Mouse (Mus musculus) common myeloid progenitor, adult 5-6 weeks (primary cell): ENCODE results near the gene Cpox. TPM values are rescaled to one million over a fixed set of nuclear protein-coding genes. Genes with fewer than 3 reads are reported as not detected.
"Not testable (repeated sequence)": the region's sequence is repeated elsewhere in the genome, so short reads cannot be mapped to it uniquely, and the experiment has no call there.

Experiments
- ATAC-seq: replicated peaks from 2 replicates; pipeline ENCODE4 v1.8.0; 2016; ENCODE audit warnings: low read depth, mild to moderate bottlenecking, moderate TSS enrichment, inconsistent platforms; ENCODE audit not compliant: poor library complexity, severe bottlenecking
- total RNA-seq: library from RNA; stranded (forward); fragments of 200-1000, 187-1606 nt; gene quantifications from 2 replicates; pipeline ENCODE4 v1.2.3, GENCODE M21; 2017

Cpox gene
- 57.3 and 76.1 TPM in 2 replicates for total RNA-seq

- peak; percentile 95 for ATAC-seq
Observed at GRCm38 (mm10) chr16:58669917-58670630, at the start of gene Cpox. Cpox (plus strand) TSS chr16:58670292.

GRCm38 (mm10) chr16:58622377-58622776 lies 47.7 kb upstream of the Cpox start:
- ATAC-seq = no peak

GRCm38 (mm10) chr16:58623114-58623513 lies 47.0 kb upstream of the Cpox start:
- no peak for ATAC-seq

- peak; percentile 81 for ATAC-seq
Observed at GRCm38 (mm10) chr16:58623944-58624343, 46.1 kb upstream of the Cpox start.

- ATAC-seq = no peak
Observed at GRCm38 (mm10) chr16:58627597-58628335, 42.3 kb upstream of the Cpox start.

- ATAC-seq = no peak
Observed at GRCm38 (mm10) chr16:58628336-58628680, 41.8 kb upstream of the Cpox start.

- no peak for ATAC-seq
Observed at GRCm38 (mm10) chr16:58628968-58629367, 41.1 kb upstream of the Cpox start.

GRCm38 (mm10) chr16:58629736-58630135 lies 40.4 kb upstream of the Cpox start:
- ATAC-seq = no peak

- ATAC-seq = no peak
Observed at GRCm38 (mm10) chr16:58635866-58636265, 34.2 kb upstream of the Cpox start.

- ATAC-seq = peak; percentile 77; the same call in 1 of the 2 replicates
Observed at GRCm38 (mm10) chr16:58637448-58637847, 32.6 kb upstream of the Cpox start.

GRCm38 (mm10) chr16:58638016-58638415 lies 32.1 kb upstream of the Cpox start:
- peak; percentile 50; the same call in 1 of the 2 replicates for ATAC-seq

GRCm38 (mm10) chr16:58638689-58639175 lies 31.4 kb upstream of the Cpox start, which contains the start of gene E330017A01Rik:
E330017A01Rik (minus strand) TSS chr16:58638739.
- no peak; the same call in 1 of the 2 replicates for ATAC-seq

- ATAC-seq = no peak
Observed at GRCm38 (mm10) chr16:58649979-58650378, 20.1 kb upstream of the Cpox start.

GRCm38 (mm10) chr16:58655751-58656150 lies 14.3 kb upstream of the Cpox start:
- no peak for ATAC-seq

- ATAC-seq = no peak
Observed at GRCm38 (mm10) chr16:58656526-58656925, 13.6 kb upstream of the Cpox start.

- no peak for ATAC-seq
Observed at GRCm38 (mm10) chr16:58658668-58659067, 11.4 kb upstream of the Cpox start.

GRCm38 (mm10) chr16:58661826-58662225 lies 8.3 kb upstream of the Cpox start:
- peak; percentile 82 for ATAC-seq

- ATAC-seq = no peak
Observed at GRCm38 (mm10) chr16:58662287-58662791, 7.8 kb upstream of the Cpox start.

GRCm38 (mm10) chr16:58663021-58663420 lies 7.1 kb upstream of the Cpox start:
- peak; percentile 82 for ATAC-seq

GRCm38 (mm10) chr16:58663816-58664215 lies 6.3 kb upstream of the Cpox start:
- no peak for ATAC-seq

- ATAC-seq = not testable (repeated sequence)
Observed at GRCm38 (mm10) chr16:58665137-58665536, 5.0 kb upstream of the Cpox start.
